Mouse (Mus musculus): Measurements from ENCODE around the gene Prkcq.

DNA sequence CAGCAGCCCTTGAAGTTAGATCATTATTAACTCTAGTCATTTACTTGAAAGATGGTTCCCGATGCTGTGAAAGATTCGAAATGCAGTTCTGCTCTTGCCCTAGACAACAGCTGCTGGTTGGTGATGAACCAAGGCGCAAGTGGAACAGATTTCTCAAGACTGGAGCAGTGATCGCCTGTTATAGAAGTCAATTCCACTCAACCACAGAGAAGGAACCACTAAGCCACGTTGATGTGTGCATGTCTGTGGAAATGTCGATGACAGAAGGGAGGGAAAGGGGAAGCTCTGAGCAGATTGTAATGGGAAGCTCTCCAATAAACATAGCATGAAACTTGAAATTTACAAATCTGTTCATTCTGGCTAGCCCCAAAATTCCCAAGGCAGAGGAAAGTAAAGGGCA, 128.5 kb downstream of the Prkcq start:
- TF ChIP-seq CTCF (IDR thresholded peaks at IDR 0.05; ENCODE audit: insufficient read depth, low read depth, low read length): no peak
- no peak for TF ChIP-seq POLR2A (IDR thresholded peaks at IDR 0.05; ENCODE audit: insufficient read depth, low read depth, low read length)

Data from olfactory bulb, adult 2 months (tissue).